Mouse (Mus musculus) hindlimb bud, embryonic 11.5 days (tissue): ENCODE measurements around the gene Gse1.

Experiments
- DNase-seq: peaks from one replicate; pipeline ENCODE4 v3.0.0-alpha.2; 2012; ENCODE audit warnings: low read depth, low spot score; ENCODE audit errors: extremely low spot score

Gene Gse1

GRCm38 (mm10) chr8:120265471-120265870 lies 37.2 kb downstream of the Gse1 start:
- no peak for DNase-seq

- DNase-seq: no peak
Observed at GRCm38 (mm10) chr8:120268541-120268980, 40.3 kb downstream of the Gse1 start.

DNA sequence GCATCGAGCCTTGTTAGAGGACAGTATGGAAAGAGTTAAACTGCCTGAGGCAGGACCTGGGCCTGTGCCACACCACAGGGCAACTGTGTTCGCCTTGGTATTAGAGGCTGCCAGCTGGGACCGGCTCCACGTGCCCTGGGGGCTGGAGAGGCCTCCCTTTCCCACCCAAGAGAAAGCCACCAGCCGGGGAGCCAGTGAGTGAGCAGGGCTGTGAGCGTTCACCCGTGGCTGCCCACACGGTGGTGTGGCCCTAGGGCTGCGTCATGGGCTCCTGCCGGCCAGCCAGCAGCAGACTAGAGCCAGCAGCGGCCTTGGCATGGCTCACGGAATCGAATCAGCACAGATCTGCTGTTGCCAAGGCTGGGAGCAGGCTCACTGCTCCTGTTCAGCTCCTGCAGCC lies 42.2 kb downstream of the Gse1 start:
- DNase-seq: no peak

DNA sequence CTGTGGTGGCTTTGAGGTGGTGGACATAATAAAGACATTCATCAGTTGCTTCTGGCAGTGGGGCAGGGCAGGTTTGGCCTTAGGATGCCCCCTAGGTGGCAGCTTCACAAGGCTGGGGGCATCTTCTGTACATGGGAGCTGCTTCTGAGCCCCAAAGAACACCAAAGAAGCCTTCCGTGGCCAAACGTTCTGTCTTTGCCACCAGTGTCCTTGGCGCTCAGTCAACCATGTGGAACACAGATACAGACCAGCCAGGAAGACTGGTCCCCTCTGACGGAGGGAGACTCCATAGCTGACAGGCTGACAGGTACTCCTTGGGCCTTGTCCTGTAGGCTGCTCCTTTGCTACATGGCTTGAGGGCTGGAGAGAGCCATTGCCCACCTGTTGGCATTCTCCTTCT lies 45.2 kb downstream of the Gse1 start:
- no peak for DNase-seq

DNA sequence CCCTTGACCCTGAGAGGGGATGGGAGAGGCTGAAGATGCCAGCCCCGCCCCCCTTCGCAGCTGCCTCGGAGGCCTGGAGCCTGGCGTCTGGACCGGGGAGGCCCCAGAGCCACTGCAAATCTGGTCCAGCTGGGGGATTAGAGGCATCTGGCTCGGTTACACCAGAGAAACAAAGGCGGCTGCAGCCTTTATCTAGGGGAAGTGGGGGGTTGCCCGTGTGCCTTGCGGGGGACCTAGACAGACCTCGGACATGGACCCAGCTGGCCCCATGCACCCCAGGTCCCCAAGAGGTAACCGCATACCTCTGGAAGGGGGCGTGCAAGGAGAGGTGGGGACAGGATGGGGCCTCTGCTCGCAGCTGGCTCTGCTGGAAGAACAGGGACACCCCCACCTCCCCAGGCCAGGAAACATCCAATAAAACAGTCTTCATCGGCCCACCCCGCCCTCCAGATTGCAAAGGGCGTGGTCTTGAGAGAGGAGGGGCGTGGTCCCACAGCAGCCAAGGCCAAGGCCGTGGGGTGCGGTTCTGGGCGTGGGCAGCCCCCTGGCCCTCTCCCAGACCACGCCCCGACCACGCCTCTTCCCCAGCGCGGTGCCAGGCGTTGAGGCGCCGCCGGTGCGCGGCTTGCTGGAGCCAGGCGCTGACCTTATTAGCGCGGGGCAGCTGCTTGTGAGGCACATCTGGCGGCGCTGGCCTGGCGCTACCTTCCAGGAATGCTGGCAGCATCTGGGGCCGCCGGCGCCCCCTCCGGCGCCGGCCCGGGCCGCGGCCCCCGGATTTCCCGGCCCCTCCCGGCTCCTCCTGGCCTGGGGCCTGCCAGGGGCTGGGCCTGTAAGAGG lies 48.0 kb downstream of the Gse1 start:
- DNase-seq: no peak

GRCm38 (mm10) chr8:120276891-120277426 lies 48.7 kb downstream of the Gse1 start:
- no peak for DNase-seq

GRCm38 (mm10) chr8:120278009-120278408 lies 49.8 kb downstream of the Gse1 start:
- no peak for DNase-seq

DNA sequence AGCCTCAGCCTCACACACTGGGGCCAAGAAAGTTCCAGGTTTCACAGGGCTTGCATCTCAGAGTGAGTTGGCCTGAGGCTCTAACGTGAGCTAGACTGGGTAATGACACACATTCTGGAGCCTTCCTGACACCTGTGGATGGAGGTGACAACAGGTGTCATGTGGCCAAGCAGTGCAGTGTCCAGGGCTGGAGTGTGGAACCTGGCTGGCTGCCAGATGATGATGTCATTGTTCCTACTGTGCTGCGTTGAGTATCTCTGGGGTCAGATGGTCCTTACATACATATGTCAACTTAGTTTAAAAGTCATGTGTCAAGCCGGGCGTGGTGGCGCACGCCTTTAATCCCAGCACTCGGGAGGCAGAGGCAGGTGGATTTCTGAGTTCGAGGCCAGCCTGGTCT lies 51.2 kb downstream of the Gse1 start:
- no peak for DNase-seq

GRCm38 (mm10) chr8:120281487-120281886 lies 53.2 kb downstream of the Gse1 start:
- DNase-seq: no peak

DNA sequence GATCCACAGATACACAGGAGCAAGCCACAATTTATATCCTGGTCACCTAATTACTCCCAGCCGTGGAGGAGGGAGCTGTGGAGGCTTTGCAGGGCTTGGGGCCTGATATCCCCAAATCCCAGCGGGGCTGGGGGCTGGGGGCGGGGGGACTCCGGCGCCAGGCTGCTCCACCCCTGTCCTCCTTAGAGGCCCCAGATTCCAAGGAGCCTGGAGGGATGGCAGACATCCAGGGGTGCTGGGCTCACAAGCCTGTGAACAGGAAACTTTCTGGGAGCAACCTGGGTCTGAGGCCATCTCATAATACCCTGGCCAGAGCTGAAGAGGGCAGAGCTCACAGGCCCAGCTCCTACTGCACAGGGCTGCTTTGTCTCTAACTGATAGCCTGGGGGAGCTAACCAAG lies 54.2 kb downstream of the Gse1 start:
- no peak for DNase-seq

- no peak for DNase-seq
Observed at GRCm38 (mm10) chr8:120284265-120284664, 56.0 kb downstream of the Gse1 start.

GRCm38 (mm10) chr8:120285033-120285432 lies 56.8 kb downstream of the Gse1 start:
- no peak for DNase-seq

DNA sequence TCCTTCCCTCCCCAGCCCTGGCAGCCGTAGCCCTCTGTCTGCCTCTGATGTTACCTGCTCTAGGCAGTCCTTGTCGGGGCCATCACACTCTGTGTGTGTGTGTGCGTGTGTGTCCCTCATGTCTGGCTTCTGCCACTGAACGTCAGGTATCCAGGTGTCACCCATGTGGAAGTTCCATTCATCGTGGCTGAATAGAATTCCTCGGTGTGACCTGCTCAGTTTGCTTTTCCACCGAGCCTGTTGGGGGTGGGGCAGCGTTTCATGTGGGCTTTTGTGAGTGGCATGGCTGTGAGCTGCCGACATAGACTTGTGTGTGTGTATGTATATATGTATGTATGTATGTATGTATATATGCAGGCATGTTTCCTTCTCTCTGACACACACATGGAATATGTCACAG lies 57.6 kb downstream of the Gse1 start:
- DNase-seq: no peak

GRCm38 (mm10) chr8:120288122-120288908 lies 60.1 kb downstream of the Gse1 start:
- no peak for DNase-seq

DNA sequence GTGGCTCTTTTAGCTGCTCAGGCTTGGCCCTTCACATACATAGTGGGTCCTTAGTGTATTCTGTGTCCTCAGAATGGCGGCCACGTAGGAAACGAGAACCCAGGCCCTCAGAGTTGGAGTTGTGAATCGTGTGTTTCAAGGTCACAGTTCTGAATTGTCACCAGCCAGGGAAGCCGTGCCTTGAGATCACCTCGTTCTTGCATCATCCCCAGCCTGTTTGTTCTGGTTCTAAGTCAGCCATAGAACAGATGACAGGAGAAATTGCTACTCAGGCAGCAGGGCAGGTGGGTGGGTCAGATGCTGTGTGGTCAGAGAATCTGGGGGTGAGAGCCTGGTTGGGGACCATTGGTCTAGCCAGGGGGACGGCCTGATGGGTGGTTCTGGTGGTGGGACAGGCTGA lies 60.9 kb downstream of the Gse1 start:
- DNase-seq: no peak

- no peak for DNase-seq
Observed at GRCm38 (mm10) chr8:120289698-120290181, 61.5 kb downstream of the Gse1 start.

DNA sequence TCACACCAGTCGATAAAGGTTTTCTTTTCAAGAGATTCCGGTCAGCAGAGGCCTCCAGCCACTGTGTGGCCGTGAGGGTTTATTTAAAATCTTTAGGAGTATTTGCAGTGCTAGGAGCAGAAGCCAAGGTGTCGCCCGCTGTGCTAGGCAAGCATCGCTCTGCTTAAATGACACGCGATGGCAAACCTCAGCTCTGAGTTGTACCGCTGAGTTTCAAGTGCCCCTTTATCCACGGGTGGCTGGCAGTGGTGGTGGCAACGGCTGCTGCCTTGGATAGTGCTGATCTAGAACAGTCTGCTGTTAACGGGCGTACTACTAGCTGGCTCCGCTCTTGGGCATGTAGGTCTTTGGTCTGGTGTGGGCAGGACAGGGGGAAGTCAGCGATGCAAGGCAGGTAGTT lies 62.4 kb downstream of the Gse1 start:
- no peak for DNase-seq

- no peak for DNase-seq
Observed at GRCm38 (mm10) chr8:120291650-120292049, 63.4 kb downstream of the Gse1 start.

DNA sequence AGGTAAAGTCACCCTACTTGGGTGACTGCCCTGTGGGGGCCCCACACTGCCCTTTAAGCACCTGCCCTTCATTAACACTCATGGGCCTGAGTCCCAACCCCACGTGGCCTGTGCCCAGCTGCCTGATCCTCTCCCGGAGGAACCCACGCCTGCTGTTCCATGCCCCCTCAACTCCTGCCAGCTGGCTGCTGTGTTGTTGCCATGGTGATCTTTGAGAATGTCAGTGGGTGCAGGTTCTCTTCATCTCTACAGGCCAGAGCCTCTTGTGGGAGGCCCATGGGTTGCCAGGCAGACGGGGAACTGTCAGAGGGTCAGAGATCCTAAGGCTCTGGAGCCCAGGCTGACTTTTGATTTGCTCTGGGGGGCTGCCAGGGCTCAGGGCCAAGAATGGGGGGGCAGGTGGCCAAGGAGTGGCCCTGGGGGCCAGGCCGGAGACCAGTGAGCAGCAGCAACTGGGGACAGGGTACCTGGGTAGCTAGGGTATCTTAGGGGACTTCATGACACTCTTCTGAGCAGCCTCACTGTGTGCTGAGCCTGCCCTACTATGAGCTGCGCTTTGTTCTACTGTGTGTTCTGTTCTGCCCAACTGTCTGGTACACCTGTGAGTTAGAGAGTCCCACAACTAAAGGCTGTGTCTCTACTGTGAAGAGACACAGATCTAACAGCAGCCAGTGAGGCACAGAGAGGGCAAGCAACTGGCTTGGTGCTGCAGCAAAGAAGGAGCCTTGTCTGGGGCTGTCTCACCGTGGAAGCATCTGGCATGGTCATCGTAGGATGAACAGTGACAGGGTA lies 64.3 kb downstream of the Gse1 start:
- no peak for DNase-seq

GRCm38 (mm10) chr8:120293421-120294357 lies 65.4 kb downstream of the Gse1 start:
- DNase-seq: no peak
